Mouse (Mus musculus) embryonic stem cell, embryonic (primary cell): ENCODE results near the gene Prim2.

ENCODE experiments used
- CTCF ChIA-PET, 4 experiments: fragments of 300-600 bp in 2 of 4; fragments of 350-600 bp in 2 of 4; sonication (Branson Sonifier 250); formaldehyde crosslinking; loops; one replicate each; lab custom pipeline; 2022; ENCODE audit warnings: inconsistent platforms in 2 of 4; lab: Charles Lee
- POLR2A ChIA-PET, 4 experiments: fragments of 300-600 bp in 2 of 4; fragments of 350-600 bp in 2 of 4; sonication (Branson Sonifier 250); formaldehyde crosslinking; loops; one replicate each; lab custom pipeline; 2022; ENCODE audit warnings: antibody characterized with exemption in 4 of 4, inconsistent platforms in 1 of 4; lab: Charles Lee

The Prim2 gene

GRCm38 (mm10) chr1:33671441-33671840 is 1.8 kb upstream of the Prim2 start:
- POLR2A ChIA-PET = interaction anchor here in 3 of 4 experiments (0.6 to 2.2 kb wide), 12 partner anchors 12 to 839 kb away, joined by 3 to 5 read pairs (median 3); partner anchors contain the start of gene Zfp451 (in 1 of the 3)
- CTCF ChIA-PET = interaction anchor here (0.6 to 2.3 kb wide), 13 partner anchors 9 to 971 kb away, joined by 3 to 10 read pairs (median 4); no protein-coding TSS in a partner anchor

GRCm38 (mm10) chr1:33670164-33670616 is 595 bp upstream of the Prim2 start:
- ChIA-PET POLR2A (interaction anchor here (0.6 to 2.2 kb wide), 22 partner anchors 10 to 718 kb away, joined by 3 to 7 read pairs (median 3); partner anchors contain the start of gene Zfp451 (in 1 of the 4)), CTCF (interaction anchor here in 3 of 4 experiments (0.9 to 2.3 kb wide), 5 partner anchors 64 to 144 kb away, joined by 3 to 6 read pairs (median 5); partner anchors contain the start of gene Zfp451 (in 1 of the 3))

- ChIA-PET POLR2A (interaction anchor here (0.6 to 1.5 kb wide), 8 partner anchors 13 to 1077 kb away, joined by 3 to 5 read pairs (median 3); partner anchors contain the start of gene Rab23 (in 1 of the 4)), CTCF (interaction anchor here (0.7 to 1.9 kb wide), 16 partner anchors 8 to 81 kb away, joined by 3 to 11 read pairs (median 4); no protein-coding TSS in a partner anchor)
Observed at GRCm38 (mm10) chr1:33663605-33664117, 5.9 kb downstream of the Prim2 start.

GRCm38 (mm10) chr1:33663163-33663562 is 6.4 kb downstream of the Prim2 start:
- POLR2A ChIA-PET = interaction anchor here (0.6 to 1.5 kb wide), 8 partner anchors 12 to 1078 kb away, joined by 3 to 5 read pairs (median 3); partner anchors contain the start of gene Rab23 (in 1 of the 4)
- CTCF ChIA-PET = interaction anchor here (0.5 to 1.9 kb wide), 17 partner anchors 8 to 83 kb away, joined by 3 to 11 read pairs (median 4); no protein-coding TSS in a partner anchor

- ChIA-PET POLR2A (interaction anchor here in 2 of 4 experiments (0.7 kb wide), 2 partner anchors 10 to 12 kb away, joined by 3 to 4 read pairs; partner anchors contain the start of gene Prim2 (in 1 of the 2)), CTCF (interaction anchor here in 3 of 4 experiments (0.6 to 0.7 kb wide), 3 partner anchors 15 to 810 kb away, joined by 3 to 4 read pairs (median 4); no protein-coding TSS in a partner anchor)
Observed at GRCm38 (mm10) chr1:33658302-33658701, 11.3 kb downstream of the Prim2 start.

- ChIA-PET POLR2A (no interaction called here), CTCF (interaction anchor here in 1 of 4 experiments (0.6 kb wide), 1 partner anchor 361 kb away, joined by 5 read pairs; no protein-coding TSS in a partner anchor)
Observed at GRCm38 (mm10) chr1:33657574-33658149, 11.9 kb downstream of the Prim2 start.

GRCm38 (mm10) chr1:33650875-33651274 is 18.7 kb downstream of the Prim2 start:
- ChIA-PET CTCF (interaction anchor here in 2 of 4 experiments (0.5 to 1.2 kb wide), 2 partner anchors 12 to 158 kb away, joined by 3 to 8 read pairs; no protein-coding TSS in a partner anchor), POLR2A (interaction anchor here in 2 of 4 experiments (0.8 to 1.7 kb wide), 6 partner anchors 12 to 94 kb away, joined by 3 to 4 read pairs (median 3); no protein-coding TSS in a partner anchor)

- POLR2A ChIA-PET = interaction anchor here in 2 of 4 experiments (1.0 to 1.7 kb wide), 6 partner anchors 10 to 95 kb away, joined by 3 to 4 read pairs (median 3); no protein-coding TSS in a partner anchor
- CTCF ChIA-PET = interaction anchor here in 1 of 4 experiments (0.7 kb wide), 1 partner anchor 13 kb away, joined by 3 read pairs; no protein-coding TSS in a partner anchor
Observed at GRCm38 (mm10) chr1:33649534-33650108, 20.0 kb downstream of the Prim2 start.

- ChIA-PET POLR2A (interaction anchor here in 1 of 4 experiments (1.0 to 1.6 kb wide), 4 partner anchors 11 to 66 kb away, joined by 3 to 4 read pairs (median 4); no protein-coding TSS in a partner anchor), CTCF (no interaction called here)
Observed at GRCm38 (mm10) chr1:33649021-33649420, 20.6 kb downstream of the Prim2 start.

- CTCF ChIA-PET = no interaction called here
Observed at GRCm38 (mm10) chr1:33647661-33648060, 21.9 kb downstream of the Prim2 start.

GRCm38 (mm10) chr1:33647173-33647572 is 22.4 kb downstream of the Prim2 start:
- POLR2A ChIA-PET = no interaction called here
- CTCF ChIA-PET = no interaction called here

More at GRCm38 (mm10) chr1:33647661-33648060, 21.9 kb downstream of the Prim2 start:
- POLR2A ChIA-PET = interaction anchor here in 1 of 4 experiments (1.4 kb wide), 1 partner anchor 12 kb away, joined by 4 read pairs; no protein-coding TSS in a partner anchor

GRCm38 (mm10) chr1:33645689-33646088 is 23.9 kb downstream of the Prim2 start:
- ChIA-PET POLR2A (interaction anchor here in 1 of 4 experiments (1.0 kb wide), 1 partner anchor 97 kb away, joined by 3 read pairs; no protein-coding TSS in a partner anchor), CTCF (interaction anchor here in 1 of 4 experiments (0.7 kb wide), 1 partner anchor 94 kb away, joined by 6 read pairs; no protein-coding TSS in a partner anchor)

GRCm38 (mm10) chr1:33641139-33641538 is 28.5 kb downstream of the Prim2 start:
- POLR2A ChIA-PET = interaction anchor here in 2 of 4 experiments (0.6 to 1.4 kb wide), 3 partner anchors 9 to 26 kb away, joined by 3 to 4 read pairs (median 3); no protein-coding TSS in a partner anchor
- CTCF ChIA-PET = no interaction called here

- POLR2A ChIA-PET = interaction anchor here in 1 of 4 experiments (1.0 to 1.6 kb wide), 5 partner anchors 11 to 84 kb away, joined by 3 read pairs; no protein-coding TSS in a partner anchor
- CTCF ChIA-PET = interaction anchor here in 2 of 4 experiments (0.6 to 1.1 kb wide), 4 partner anchors 19 to 551 kb away, joined by 3 to 5 read pairs (median 4); no protein-coding TSS in a partner anchor
Observed at GRCm38 (mm10) chr1:33640089-33640488, 29.5 kb downstream of the Prim2 start.

- ChIA-PET CTCF (interaction anchor here in 2 of 4 experiments (0.6 to 1.1 kb wide), 2 partner anchors 20 to 24 kb away, joined by 3 to 4 read pairs; no protein-coding TSS in a partner anchor), POLR2A (interaction anchor here in 3 of 4 experiments (0.5 to 1.6 kb wide), 9 partner anchors 10 to 176 kb away, joined by 3 read pairs; no protein-coding TSS in a partner anchor)
Observed at GRCm38 (mm10) chr1:33639234-33639633, 30.4 kb downstream of the Prim2 start.

GRCm38 (mm10) chr1:33637827-33638226 is 31.8 kb downstream of the Prim2 start:
- CTCF ChIA-PET = no interaction called here
- POLR2A ChIA-PET = interaction anchor here in 2 of 4 experiments (1.0 to 1.8 kb wide), 3 partner anchors 11 to 16 kb away, joined by 4 to 7 read pairs (median 4); no protein-coding TSS in a partner anchor
